Mouse (Mus musculus): ENCODE data around the gene Zmynd15.
"Not testable (repeated sequence)": the region's sequence is repeated elsewhere in the genome, so short reads cannot be mapped to it uniquely, and the experiment has no call there.

Zmynd15 gene

DNA sequence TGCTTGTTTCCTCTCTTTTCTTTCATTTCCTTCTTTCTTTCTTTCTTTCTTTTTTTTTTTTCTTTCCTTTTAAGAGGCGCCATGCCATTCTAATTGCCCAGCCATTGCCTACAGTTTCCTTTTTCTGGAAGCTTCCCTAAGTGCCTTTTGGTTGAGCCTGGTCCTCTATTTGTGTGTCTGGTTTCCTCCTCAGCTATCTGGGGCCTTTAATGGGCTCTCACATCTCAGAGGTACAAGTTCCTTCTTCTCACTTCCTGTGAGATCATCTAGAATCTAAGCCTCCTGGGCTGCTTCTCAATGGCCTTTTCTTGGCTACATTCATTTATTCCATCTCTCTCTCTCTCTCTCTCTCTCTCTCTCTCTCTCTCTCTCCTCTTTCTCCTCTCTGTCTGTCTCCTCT, 11.9 kb upstream of the Zmynd15 start:
- no peak for DNase-seq (ENCODE audit: low read depth, low spot score)

DNA sequence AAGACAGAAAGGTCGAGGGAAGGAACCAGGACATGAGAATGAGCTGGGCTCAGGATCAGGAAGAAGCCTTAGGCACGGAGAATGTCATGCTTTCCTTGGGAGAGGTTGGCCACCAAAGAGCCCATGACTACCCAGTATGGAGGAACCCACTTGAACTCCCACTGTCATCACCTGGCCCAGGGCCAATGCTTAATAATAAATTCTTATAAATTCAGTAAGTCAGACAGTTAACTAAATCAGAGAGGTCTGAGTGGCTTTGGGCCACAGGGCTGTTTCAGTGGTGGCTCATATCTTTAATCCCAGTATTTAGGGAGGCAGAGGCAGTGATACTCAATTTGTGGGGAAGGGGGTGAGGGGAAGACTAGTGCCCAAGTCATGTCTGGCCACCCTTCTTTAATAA, 8.3 kb upstream of the Zmynd15 start:
- no peak for DNase-seq (ENCODE audit: low read depth, low spot score)

DNA sequence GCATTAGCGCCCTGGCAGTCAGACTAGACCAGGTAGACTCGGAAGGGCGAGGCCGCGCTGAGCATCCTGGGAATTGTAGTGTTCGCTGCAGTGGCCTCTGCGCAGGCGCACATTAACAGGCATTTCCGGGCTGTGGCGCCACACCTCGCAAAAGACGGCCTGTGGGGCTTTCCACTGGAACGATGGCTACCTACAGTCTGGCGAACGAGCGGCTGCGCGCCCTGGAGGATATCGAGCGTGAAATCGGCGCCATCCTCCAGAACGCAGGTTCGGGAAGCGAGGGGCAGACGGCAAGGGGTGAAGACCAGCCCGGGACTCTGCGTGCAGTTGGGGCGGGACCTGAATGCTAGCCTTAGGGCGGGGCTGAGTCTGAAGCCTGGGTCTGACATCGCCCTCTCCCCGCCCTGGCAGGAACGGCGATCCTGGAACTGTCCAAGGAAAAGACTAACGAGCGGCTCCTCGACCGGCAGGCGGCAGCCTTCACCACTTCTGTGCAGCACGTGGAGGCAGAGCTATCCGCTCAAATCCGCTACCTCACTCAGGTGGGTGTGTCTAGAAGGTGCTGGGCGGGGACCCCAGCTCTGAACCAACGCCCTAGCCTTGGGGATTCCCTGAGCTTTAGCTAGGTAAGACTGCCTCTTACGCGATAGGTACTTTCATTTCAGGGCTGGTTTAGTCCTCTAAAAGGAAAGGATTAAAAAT, 7.3 kb upstream of the Zmynd15 start, which contains the start of gene Med11:
Gene Med11, plus strand, starts transcription at position 123 of the 702 bp plus-strand sequence.
- DNase-seq (ENCODE audit: low read depth, low spot score): peak; percentile 99

DNA sequence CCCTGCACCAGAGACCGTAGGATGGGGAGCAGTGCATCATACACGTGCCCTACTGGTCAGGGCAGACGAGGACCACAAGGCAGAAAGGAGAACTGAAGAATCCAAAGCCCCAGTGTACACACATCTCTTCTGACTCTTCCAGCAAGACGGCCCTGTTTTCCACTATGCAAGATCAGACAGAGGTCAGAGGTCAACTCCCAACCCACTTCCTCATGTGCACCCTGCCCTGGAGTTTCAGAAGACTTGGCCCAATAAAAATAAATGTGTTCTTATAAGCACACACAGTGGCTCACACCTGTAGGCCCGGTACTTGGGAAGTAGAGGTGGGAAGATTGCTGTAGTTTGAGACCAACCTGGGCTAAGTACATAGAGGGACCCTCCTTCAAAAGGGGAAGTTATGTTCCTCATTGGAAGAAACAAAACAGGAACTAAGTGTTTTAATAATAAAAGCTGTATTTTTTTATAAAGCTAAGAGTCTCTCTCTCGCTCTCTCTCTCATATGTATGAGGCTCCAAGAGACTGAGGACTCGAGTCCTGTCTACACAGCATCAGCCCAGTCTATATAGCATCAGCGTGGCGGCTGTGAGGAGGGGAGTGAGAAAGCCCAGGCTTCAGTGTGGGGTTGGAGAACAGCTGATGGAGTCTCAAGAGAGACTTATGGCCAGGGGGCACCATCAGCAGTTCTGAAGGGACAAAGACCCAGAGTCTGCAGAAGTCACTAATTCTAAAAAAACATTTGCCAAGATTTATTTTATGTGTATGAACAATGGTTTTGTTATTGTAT, 5.8 kb upstream of the Zmynd15 start:
- no peak for DNase-seq (ENCODE audit: low read depth, low spot score)

DNA sequence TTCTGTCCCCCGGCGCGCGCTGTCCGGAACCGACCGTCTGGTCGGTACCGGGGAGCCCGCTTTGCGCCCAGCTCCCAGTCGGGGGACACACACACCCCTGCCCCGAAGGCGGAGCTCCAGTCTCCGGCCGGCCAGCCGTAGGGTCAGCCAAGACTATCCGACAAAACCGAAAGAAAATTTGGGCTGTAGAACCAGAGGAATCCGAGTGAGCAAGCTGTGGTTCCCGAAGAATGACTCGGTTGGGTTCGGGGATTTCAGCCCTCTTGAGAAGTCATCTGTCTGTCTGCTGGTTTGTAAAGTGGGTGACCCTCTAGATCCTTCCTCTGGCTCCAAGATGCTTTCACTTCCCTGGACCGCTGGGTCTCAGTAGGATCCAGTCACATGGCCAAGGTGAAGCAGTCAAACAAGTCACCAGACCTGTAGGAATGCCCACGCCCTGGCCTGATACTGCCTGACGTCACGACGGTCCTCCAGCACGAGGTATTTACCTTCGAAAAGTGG, 418 bp downstream of the Zmynd15 start, which contains the start of gene Cxcl16:
Gene Cxcl16, minus strand, starts transcription at position 384 of the 501 bp plus-strand sequence.
- no peak for DNase-seq (ENCODE audit: low read depth, low spot score)

DNA sequence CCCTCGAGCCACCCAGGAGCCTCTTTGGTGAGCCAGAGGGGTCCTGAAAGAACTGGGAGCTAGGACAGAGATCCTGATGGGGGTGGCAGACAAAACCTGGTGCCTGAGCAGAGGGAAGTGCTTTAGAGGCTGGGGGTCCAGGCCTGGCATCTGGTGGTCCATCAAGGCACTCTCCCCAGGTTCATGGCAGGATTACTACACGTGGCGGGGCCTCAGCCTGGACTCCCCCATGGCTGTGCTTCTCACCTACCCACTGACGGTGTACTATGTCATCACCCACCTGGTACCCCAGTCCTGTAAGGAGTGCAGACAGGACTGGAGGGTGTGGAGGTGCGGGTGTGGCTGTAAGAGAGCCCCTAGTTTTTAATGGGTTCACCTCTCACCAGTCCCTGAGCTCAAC, 4.7 kb downstream of the Zmynd15 start:
- no peak for DNase-seq (ENCODE audit: low read depth, low spot score)

DNA sequence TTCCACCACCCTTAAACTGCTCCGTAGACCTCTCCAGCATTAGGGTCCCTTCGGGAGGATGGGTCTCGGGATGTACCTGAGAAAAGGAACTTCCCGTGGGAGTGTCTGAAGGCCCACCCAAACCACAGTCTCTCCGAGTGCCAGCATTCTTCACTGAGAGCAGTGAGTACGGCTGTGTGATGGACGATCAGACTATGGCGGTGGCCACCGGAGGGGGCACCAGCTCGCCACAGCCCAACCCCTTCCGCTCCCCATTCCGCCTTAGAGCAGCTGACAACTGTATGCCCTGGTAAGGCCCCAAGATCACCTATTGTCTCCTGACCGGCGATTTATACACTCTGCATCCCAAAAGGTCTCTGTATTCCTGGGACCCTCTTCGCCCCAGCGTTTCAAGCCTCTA, 6.0 kb downstream of the Zmynd15 start:
- DNase-seq (ENCODE audit: low read depth, low spot score): no peak

DNA sequence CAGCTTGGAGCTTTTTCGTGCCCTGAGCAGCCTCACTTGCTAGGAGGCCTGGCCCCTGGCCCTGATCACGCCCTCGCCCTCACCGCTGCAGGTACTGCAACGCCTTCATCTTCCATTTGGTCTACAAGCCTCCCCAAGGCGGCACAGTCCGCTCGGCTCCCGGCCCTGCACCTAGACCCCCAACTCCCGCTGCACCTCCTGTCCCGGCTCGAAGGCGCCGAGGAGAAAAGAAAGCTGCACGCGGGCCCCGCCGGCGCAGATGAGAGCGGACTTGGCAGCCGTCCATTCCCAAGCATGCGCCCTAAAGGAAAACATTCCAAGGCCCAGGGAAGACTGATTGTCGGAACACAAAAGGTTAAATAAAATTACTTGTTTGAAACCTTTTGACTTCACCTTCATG, 6.6 kb downstream of the Zmynd15 start:
- no peak for DNase-seq (ENCODE audit: low read depth, low spot score)

DNA sequence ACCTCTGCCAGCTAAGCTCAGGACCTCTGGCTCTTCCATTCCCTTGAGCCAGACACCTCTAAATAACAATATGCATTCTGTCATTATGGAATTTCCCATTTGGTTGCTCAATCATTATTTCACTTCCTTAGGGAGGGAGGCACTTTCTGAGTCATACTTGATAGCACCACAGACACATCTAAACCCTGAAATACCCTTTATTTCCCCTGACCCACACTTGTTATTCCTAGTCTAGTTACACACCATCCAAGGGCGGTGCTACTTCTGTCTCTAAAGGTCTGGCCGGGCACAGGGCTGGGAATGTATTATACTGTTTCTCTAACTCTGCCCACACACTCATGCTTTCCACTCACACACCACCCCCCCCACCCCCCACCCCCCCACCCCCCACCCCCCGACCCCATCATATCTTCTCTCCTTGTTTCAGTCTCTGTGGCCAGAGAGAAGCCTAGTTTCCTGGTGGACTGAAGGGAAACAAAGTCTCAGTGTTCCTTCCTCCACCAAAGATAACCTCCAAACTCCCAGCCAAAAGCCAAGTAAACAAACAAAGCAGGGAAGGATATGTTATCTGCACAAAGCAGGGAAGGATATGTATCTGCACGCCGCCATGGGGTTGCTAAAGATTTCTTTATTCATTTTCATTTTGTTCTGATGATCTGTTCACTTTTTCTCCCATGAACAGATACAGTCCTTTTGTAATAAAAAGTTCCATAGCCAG, 8.8 kb downstream of the Zmynd15 start:
- DNase-seq (ENCODE audit: low read depth, low spot score): peak; percentile 84

DNA sequence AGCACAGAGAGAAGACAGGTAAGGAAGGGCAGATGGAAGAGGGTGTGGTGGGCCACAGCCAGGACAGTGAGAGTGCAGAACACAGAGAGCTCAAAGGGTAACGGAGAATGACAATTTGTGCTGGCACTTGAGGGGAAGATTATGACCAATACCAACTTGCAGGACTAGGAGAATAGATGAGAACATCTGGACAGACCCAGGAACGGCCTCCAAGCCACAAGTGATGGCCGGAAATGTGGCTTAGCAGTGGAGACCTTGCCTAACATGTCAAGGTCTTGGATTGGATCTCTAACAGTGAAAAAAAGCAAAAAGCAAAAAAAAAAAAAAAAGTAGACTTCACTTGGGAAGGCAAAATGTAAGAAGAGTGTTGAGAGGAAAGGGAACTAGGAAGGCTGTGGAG, 10.5 kb downstream of the Zmynd15 start:
- DNase-seq (ENCODE audit: low read depth, low spot score): no peak

DNA sequence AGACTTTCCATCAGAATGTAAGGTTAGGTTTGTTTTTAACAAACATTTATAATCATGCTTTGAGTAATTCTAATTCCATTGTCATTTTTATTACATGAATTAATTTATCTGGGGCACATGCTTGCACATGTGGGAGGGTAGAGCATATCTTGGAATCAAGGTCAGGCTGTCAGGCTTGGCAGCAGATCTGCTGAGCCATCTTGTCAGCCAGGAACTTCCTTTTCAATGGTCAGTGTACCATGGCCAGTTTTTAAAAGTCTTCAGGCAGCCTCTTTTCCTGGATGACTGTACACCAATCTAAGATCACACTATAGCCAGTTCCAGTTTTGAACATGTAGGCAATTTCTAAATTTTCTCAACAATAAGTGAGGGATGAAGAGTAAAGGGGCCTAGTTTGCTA, 13.5 kb downstream of the Zmynd15 start:
- DNase-seq (ENCODE audit: low read depth, low spot score): no peak

DNA sequence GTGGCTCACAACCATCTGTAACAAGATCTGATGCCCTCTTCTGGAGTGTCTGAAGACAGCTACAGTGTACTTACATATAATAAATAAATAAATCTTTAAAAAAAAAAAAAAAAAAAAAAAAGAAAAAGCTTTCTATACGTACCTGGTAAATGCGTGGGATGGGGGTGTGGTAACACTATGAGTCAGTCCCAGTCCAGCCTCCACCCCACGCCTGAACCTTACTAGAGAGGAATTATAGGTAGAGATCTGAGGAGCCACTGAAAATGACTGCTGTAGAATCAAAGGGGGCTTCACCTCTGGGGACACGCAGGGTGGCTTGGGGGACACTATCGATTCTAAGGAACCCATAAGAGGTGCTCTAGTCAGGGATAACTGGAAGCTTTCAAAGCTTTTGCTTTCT, 14.1 kb downstream of the Zmynd15 start:
- not testable (repeated sequence) for DNase-seq (ENCODE audit: low read depth, low spot score)

DNA sequence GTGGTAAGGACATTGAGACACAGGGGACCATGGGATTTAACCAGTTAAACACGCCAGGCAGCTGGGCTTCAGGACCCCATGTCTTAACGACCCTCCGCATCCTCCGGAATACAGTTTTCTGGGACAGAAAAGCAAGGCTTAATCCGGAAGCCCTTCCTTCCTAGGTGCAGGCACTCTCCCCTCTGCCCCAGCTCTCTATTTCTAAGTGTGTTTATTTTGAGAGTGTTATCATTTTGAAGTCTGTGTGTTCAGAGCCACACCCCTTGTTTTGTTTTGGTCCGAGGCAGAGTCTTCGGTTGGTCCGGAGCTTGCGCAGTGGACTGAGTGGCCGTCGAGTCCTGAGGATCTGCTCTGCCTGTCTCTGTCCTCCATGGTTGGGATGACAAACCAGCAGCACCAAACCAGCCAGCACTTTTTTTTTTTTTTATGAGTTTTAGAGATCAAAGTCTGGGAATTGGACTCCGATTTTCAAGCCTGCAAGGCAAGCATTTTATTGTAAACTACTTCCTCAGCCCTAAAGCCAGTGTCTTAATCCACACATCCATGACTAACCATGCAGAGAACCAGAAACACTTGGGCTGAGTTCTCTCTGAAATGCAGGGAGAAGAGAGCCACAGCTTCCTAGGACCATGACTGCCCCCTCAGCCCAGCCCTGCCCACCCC, 15.8 kb downstream of the Zmynd15 start:
- DNase-seq (ENCODE audit: low read depth, low spot score): no peak

DNA sequence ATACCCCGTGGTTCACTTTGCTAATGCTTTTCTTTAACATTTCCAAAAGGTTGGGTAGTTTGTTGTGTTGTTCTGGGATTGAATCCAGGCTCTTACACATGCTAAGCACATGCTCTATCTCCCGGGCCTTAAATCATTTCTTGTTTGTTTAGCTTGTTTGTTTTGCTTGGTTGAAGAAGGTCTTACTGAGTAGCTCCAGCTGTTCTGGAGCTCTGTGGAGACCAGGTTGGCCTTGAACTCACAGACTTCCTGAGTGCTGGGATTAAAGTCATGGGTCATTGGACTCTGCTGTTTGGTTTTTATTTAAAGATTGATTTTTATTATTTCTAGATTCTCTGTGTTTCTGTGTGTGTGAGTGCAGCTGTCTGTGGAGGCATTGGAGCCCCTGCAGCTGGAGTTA, 26.3 kb downstream of the Zmynd15 start:
- DNase-seq (ENCODE audit: low read depth, low spot score): peak; percentile 11

DNA sequence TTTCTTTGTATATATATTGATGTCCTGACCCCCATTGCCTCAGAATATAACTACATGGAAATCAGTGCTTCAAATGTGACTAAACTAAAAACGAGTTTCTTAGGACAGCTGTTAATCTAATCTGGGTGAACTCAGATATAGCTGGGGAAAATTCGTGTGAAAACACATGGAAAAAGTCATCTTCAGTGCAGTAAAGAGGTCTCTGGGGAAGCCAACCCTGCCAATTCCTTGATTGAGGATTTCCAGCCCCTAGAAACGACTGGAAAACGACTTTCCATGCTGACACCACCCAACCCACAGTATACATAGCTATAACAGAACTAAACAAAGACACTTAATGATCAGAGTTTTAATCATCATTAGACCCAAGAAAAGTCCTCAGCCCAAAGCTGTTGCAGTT, 28.6 kb downstream of the Zmynd15 start:
- no peak for DNase-seq (ENCODE audit: low read depth, low spot score)

DNA sequence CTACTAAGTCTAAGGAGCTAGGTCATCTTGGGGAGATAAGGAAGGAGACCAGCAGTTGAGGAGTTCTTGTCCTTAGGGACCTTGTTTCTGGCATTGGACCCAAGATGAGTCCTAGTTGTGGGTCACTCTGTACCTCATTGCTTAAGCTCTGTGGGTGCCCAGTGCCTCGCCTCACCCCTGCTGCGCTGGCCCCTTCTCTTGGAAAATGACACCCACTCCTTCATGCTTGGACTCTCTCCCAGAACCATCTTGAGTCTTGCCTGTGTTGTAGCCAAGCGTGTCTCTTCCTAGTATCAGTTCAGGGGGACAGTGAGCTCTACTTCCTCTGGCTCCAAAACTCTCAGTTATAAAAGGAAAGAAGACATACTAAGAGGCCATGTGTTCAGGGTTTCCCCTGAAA, 29.9 kb downstream of the Zmynd15 start:
- DNase-seq (ENCODE audit: low read depth, low spot score): no peak

DNA sequence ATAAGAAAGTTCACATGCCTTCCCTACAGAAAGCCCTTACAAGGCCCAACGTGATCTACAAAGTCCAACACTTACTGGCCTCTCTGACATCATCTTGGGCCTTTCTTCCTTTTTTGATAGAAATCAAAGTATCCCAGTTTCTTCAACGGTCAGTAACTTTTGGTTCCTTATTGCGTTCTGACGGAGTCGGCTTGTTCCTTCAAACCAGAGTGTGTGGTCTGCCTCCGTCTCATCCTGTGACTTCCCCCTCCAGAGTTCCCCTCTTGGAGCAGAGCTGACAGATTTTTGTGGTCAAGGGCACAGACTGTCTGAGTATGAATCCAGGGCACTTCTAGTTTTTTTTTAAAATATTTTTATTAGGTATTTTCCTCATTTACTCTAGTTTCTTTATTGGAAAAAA, 30.5 kb downstream of the Zmynd15 start:
- no peak for DNase-seq (ENCODE audit: low read depth, low spot score)

DNA sequence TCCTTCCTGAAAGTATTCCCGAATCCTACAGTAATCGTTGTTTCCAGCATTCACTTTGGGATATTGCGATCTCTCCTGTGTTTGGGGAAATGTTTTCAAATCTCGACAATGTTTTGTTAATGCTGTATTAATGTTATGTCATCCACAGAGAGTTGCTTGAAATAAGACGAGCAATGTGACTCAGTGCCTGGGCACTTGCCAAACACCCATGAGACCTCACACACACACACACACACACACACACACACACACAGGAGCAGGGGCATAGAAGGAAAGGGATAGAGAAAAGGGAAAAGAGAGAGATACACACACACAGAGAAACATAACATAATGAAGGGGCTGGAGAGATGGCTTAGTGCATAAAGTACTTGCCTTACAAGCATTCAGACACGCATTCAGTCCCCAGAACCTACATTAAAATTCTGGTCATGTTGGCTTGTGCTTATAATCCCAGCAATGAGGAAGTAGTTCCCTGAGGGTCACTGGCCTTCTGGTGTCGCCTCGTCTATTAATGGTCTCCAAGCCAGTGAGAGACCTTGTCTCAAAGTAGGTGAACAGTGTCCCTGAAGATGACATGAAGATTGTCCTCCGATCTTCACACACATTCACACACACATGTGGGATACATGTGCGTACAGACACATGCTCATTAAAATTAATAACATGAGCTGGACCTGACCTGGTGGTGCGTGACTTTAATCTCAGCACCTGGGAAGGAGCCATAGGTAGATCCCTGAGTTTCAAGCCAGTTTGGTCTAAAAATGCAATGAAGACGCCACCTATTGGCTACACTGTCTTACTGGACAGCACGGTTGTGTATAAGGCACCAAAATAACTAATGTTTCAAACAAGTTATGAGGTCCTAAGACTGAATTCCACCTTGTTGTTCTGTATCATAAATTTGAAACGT, 40.6 kb downstream of the Zmynd15 start:
- DNase-seq (ENCODE audit: low read depth, low spot score): peak; percentile 57

DNA sequence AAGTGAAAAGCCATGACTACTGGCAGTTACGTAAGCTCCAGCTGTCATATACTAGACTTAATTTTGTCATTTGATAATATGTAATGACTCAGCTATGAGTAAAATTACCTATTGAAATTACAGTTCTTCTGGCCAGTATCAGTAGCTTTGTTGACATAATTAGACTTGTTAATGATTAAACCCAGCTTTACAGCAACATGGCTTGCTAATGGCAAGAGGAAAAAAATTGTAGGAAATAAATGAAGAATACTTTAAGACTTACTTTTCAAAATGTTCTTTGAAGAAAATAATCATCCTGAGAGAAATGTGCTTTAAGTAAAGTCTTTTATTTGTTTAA, 41.2 kb downstream of the Zmynd15 start:
- no peak for DNase-seq (ENCODE audit: low read depth, low spot score)

DNA sequence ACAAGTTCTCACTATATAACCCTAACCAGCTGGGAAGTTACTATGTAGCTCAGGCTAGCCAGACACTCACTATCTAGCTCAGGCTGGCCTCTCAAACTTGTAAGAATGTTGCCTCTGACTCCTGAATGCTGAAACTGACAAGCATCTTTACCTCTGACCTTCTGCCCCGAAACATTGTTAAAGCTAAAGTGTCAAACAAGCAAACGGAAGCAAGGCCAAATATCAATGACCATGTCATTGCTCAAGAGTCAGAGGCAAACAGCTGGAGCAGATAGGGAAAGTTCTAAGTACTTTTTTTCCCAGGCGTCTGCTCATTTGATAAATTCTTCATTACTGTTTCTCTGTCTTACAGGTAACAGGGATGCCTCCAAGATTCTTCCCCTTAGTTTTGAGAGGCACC, 42.8 kb downstream of the Zmynd15 start:
- DNase-seq (ENCODE audit: low read depth, low spot score): no peak

DNA sequence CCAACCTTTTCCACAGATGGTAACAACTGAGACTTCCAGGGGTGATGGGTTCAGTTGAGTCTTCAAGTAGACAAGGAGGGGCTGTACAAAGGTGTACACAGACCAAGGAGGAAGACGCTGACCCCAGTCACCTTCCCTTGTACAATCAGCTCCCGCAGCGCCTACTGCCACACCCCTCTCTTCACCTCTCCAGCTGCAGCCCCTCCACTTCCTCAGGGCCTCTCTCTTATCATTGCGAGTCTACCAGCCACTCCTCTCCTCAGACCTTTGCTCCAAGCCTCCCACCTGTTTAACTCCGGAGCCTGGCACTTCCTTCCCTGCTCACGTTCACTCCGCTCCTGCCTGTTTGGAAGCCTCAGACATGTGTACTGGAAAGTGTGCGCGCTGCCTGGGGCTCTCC, 45.7 kb downstream of the Zmynd15 start, which contains the start of gene Tm4sf5:
Gene Tm4sf5, plus strand, starts transcription at position 275 of the 400 bp plus-strand sequence.
- DNase-seq (ENCODE audit: low read depth, low spot score): no peak
